Mouse (Mus musculus) MEL (cell line): ENCODE measurements around the gene Ksr1.

Experiments used
- BHLHE40 ChIP-seq: IDR thresholded peaks from 2 replicates; pipeline ENCODE4 v1.6.1; 2012; ENCODE audit warnings: low read depth, mild to moderate bottlenecking, inconsistent platforms, low read length, improper control_type of control experiment, borderline replicate concordance
- CTCF ChIP-seq, 3 experiments: IDR thresholded peaks in 2 of 3; conservative IDR thresholded peaks in 1 of 3; 2 replicates each; pipeline ENCODE4 v1.5.1; 2011 to 2012; ENCODE audit warnings: low read length in 3 of 3, low read depth in 2 of 3, mild to moderate bottlenecking in 2 of 3, improper control_type of control experiment in 1 of 3, inconsistent platforms in 1 of 3, mixed read lengths in 1 of 3, moderate library complexity in 1 of 3; ENCODE audit not compliant: control insufficient read depth in 1 of 3, insufficient read depth in 1 of 3, poor library complexity in 1 of 3, severe bottlenecking in 1 of 3
- EP300 ChIP-seq, 2 experiments: IDR thresholded peaks; 2 replicates each; pipeline ENCODE4 v1.6.1; 2011; ENCODE audit warnings: improper control_type of control experiment in 2 of 2, low read length in 2 of 2, low read depth in 1 of 2, mild to moderate bottlenecking in 1 of 2
- ETS1 ChIP-seq: IDR thresholded peaks from 2 replicates; pipeline ENCODE4 v1.6.1; 2012; ENCODE audit warnings: low read depth, mild to moderate bottlenecking, inconsistent platforms, low read length, improper control_type of control experiment, moderate library complexity
- MEF2A ChIP-seq: IDR thresholded peaks from 2 replicates; pipeline ENCODE4 v1.6.1; 2014; ENCODE audit warnings: low read depth, mild to moderate bottlenecking, inconsistent platforms, low read length, improper control_type of control experiment; ENCODE audit not compliant: poor library complexity, insufficient replicate concordance, severe bottlenecking; ENCODE audit errors: extremely low read depth
- POLR2A ChIP-seq, 2 experiments: IDR thresholded peaks; 2 replicates each; pipeline ENCODE4 v1.6.1; 2011 to 2012; ENCODE audit warnings: low read length in 2 of 2, mild to moderate bottlenecking in 2 of 2, control low read depth in 1 of 2, improper control_type of control experiment in 1 of 2, low read depth in 1 of 2, moderate library complexity in 1 of 2; ENCODE audit not compliant: control insufficient read depth in 1 of 2, insufficient read depth in 1 of 2, poor library complexity in 1 of 2
- TAL1 ChIP-seq: IDR thresholded peaks from 2 replicates; pipeline ENCODE4 v1.6.1; 2012; ENCODE audit warnings: mild to moderate bottlenecking, inconsistent platforms, low read length, moderate library complexity, mixed read lengths
- ZKSCAN1 ChIP-seq: IDR thresholded peaks from 2 replicates; pipeline ENCODE4 v1.6.1; 2012; ENCODE audit warnings: low read depth, mild to moderate bottlenecking, inconsistent platforms, low read length, improper control_type of control experiment, moderate library complexity

DNA sequence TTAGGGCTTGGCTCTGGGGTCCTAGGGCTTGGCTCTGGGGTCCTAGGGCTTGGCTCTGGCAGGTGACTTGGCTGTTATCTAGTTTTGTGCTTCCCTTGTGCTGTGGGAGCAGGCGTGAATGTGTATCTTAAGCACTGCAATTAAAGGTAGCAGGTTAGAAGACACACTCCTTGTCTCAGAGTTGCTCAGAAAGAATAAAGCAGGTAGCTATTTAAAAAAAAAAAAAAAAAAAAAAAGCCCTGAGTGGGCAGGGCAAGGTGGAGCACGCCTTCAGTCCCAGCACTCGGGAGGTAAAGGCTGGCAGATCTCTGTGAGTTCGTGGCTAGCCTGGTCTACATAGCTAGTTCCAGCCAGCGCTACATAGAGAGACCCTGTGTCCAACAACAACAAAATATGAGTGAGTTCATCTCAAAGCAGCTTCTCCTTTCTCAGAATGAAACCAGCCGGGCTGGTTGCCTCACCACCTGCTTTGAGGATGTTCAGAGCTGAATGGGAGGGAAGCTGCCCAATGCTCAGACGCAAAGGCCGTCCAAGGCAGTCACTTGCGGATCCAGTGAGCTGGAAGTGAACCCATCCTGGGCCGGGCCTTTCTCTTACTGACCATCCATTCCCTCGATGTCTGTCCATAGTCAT is 6.2 kb downstream of the Ksr1 start:
- TF ChIP-seq ETS1 (no peak), BHLHE40 (no peak), EP300 (IDR thresholded peaks at IDR 0.05; ENCODE audit: low read depth in 1 of 2, low read length in 2 of 2) (no peak), POLR2A (IDR thresholded peaks at IDR 0.05; ENCODE audit: control insufficient read depth in 1 of 2, insufficient read depth in 1 of 2, low read depth in 1 of 2, low read length in 2 of 2, poor library complexity in 1 of 2) (no peak), CTCF (IDR thresholded peaks at IDR 0.05 in 2 of 3, conservative IDR thresholded peaks at IDR 0.05 in 1 of 3; ENCODE audit: control insufficient read depth in 1 of 3, insufficient read depth in 1 of 3, low read depth in 2 of 3, low read length in 3 of 3, poor library complexity in 1 of 3, severe bottlenecking in 1 of 3) (no peak), MEF2A (no peak), ZKSCAN1 (no peak), TAL1 (no peak)
